Mouse (Mus musculus) ovary, postnatal 14 days (tissue): ENCODE measurements at regions not wholly inside any gene's neighbourhood (a gene's known extent, or its start where the extent isn't known, plus 50 kb on each side); places are given as distances from the start of the nearest gene placed in this dataset.

ENCODE experiments used
- DNase-seq: peaks from one replicate; pipeline ENCODE4 v3.0.0; 2022; ENCODE audit warnings: low spot score

- no peak for DNase-seq
These were observed 64.4 kb downstream of the Ackr3 start for GRCm38 (mm10) chr1:90268131-90268691.

GRCm38 (mm10) chr1:90268951-90269350 is 65.2 kb downstream of the Ackr3 start:
- DNase-seq, result no peak

GRCm38 (mm10) chr1:90269836-90270235 is 66.1 kb downstream of the Ackr3 start:
- DNase-seq, result no peak

- DNase-seq, result no peak
These were observed 67.5 kb downstream of the Ackr3 start for GRCm38 (mm10) chr1:90271326-90271725.

- DNase-seq, result no peak
These were observed 68.6 kb downstream of the Ackr3 start for GRCm38 (mm10) chr1:90272411-90272810.

- no peak for DNase-seq
These were observed 69.2 kb downstream of the Ackr3 start for GRCm38 (mm10) chr1:90272830-90273628.

GRCm38 (mm10) chr1:90273629-90273928 is 69.8 kb downstream of the Ackr3 start:
- no peak for DNase-seq

- no peak for DNase-seq
These were observed 71.3 kb downstream of the Ackr3 start for GRCm38 (mm10) chr1:90274968-90275651.

GRCm38 (mm10) chr1:90275786-90276520 is 72.2 kb downstream of the Ackr3 start:
- DNase-seq, result no peak

- DNase-seq, result no peak
These were observed 73.9 kb downstream of the Ackr3 start for GRCm38 (mm10) chr1:90277486-90278255.

- no peak for DNase-seq
These were observed 75.5 kb downstream of the Ackr3 start for GRCm38 (mm10) chr1:90279066-90279839.

GRCm38 (mm10) chr1:90280227-90280626 is 76.4 kb downstream of the Ackr3 start:
- no peak for DNase-seq

- DNase-seq, result no peak
These were observed 77.5 kb downstream of the Ackr3 start for GRCm38 (mm10) chr1:90281255-90281654.

- DNase-seq, result no peak
These were observed 78.2 kb downstream of the Ackr3 start for GRCm38 (mm10) chr1:90281956-90282355.

GRCm38 (mm10) chr1:90282367-90282766 is 78.6 kb downstream of the Ackr3 start:
- DNase-seq, result no peak

GRCm38 (mm10) chr1:90283176-90283775 is 79.5 kb downstream of the Ackr3 start:
- no peak for DNase-seq

GRCm38 (mm10) chr1:90283912-90284636 is 80.3 kb downstream of the Ackr3 start:
- no peak for DNase-seq

GRCm38 (mm10) chr1:90285318-90285717 is 81.5 kb downstream of the Ackr3 start:
- DNase-seq, result no peak

GRCm38 (mm10) chr1:90287251-90287650 is 83.5 kb downstream of the Ackr3 start:
- DNase-seq, result no peak
